Mouse (Mus musculus) kidney, postnatal 25 days (tissue): ENCODE data around the gene Olfr38.

Experiments used
- DNase-seq, 2 experiments: peaks; one replicate each; pipeline ENCODE4 v3.0.0; 2021; ENCODE audit warnings: mixed read lengths in 2 of 2

Gene Olfr38

DNA sequence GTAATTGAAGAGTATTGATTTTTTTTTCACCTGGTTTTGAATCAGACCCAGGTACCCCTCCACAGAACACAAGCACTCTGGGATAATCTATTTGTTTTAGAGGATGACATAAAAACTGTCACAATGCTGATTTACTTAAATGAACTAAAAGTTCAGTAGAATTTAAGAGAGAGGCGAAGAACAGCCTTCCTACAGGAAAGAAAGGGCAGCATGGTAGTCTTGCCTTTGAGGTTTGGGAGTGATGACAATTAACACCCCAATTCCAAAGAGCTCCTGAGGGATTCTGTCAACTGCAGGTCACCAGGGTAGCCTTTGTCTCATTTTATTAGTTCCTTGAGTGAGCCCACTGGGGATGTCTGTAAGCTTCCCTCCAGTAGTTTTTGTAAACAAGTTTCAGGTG, at the start of gene Olfr38:
Gene Olfr38, plus strand, starts transcription at position 301 of the 400 bp plus-strand sequence.
- DNase-seq, result no peak

DNA sequence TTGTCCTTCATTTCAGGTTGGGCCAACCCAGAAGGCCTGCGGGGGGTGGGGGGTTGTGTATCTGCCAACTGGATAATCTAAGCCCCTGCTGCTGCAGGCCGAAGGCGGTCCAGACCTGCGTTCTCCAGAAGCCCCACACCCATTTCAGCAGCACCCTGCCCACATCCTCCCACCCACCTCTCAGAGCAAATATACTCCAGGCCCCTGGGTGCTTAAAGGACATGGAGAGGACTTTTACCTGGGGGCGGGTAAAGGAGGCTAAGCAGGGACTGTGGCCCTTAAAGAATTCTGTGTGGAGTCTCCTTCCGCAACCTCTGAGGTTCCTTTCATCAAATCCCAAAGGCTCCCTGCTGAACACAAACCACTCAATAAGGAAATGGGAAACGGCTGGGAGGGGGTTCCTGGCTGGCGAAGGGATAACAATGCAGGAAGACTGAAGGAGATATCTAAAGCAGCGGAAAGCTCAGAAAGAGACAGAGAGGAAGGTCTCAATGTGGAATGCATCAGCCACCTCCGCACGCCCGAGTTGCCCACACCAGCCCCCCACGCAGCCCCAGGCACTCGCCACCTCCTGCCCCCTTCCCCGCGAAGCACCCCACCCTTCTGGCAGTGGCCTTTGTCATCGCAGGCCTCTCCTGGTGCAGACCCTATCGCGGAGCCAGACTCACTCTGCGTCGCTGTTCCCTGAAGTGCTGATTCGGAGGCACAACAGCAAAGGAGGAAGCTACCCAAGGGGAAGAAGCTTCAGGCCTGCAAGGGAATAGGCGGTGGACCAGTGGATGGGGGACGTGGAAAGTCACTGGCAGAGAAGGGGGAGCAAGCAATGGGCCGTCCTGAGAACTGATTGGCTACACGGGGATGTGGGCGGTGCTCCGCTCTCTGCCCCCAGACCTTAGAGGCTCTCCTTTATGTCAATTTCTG, 46.7 kb upstream of the Olfr38 start, which contains the start of gene Tcaf1:
Gene Tcaf1, minus strand, starts transcription at position 798 of the 921 bp plus-strand sequence.
- peak; percentile 76 to 85 for DNase-seq

DNA sequence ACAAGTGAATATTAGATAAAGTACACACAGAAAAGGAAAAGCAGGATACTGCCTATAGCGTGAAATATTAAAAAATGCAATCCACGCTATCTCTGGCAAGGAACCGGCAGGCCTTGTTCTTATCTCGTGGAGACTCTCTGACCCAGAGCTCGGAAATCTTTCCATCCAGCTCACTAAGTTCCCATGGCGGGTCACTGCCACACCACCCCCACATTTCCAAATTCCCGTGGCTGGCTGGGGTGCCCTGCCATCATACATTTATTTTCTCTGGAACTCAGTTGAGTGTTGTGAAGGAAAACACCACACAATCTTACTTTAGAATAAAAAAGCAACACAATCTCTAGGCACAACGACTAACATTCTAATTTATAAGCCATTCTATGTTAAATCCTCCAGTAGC, 41.5 kb upstream of the Olfr38 start:
- no peak for DNase-seq

DNA sequence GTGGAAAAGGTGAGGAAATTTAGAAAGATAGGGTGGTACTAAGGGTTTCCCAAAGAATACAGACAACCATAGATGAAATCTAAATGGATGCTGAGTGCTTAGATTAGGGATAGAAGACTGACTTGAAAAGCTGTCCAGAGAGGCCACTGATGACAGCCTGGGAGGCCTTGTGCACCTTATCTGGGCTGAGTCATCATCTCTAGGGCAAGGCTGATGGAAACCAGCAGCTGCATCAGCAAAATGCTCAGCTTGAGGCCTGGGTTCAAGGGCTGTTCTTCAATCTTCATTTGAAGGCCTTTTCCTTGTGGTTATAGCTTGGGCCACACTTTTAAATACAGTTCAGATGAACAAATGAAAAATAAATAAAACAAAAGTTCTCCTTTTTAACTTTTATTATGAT, 38.2 kb upstream of the Olfr38 start:
- no peak for DNase-seq

DNA sequence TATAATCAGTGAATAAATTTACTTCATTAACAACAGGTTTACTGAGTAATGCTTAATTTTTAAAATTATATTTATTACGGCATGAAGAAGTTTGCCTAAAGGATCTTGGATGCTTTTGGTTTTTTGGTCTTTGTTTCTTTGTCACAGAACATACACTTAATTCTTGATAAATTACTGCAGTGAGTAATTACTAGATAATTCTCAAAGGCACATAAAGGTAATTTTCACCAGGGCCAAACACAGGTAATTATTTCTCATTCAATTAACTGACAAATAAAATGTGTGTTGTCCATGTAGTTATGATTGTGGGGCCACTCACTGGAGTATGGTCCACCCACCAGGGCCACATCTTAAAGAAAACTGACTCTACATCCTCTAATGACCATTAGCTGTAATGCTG, 17.1 kb upstream of the Olfr38 start, which contains the start of gene Olfr453:
Gene Olfr453, plus strand, starts transcription at position 301 of the 400 bp plus-strand sequence.
- no peak for DNase-seq

DNA sequence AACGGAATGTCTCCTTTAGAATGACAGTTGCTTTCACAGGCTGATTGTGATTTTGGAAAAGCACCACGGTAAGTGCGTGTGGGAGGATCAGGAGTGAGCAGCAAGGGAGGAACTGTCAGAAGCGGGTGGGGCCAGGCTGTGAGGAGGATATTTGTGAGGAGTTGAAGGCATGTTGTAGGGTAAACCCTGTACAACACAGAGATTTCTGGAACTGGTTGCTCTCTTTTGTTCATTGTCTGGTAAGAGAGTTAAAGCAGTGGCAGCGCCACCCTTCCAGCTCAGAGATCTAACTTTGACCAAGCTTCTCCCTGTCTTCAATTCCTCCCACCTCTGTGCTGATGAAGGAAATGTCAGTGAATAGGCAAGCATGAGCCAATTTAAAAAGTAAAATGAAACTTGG, 13.9 kb upstream of the Olfr38 start:
- no peak for DNase-seq

DNA sequence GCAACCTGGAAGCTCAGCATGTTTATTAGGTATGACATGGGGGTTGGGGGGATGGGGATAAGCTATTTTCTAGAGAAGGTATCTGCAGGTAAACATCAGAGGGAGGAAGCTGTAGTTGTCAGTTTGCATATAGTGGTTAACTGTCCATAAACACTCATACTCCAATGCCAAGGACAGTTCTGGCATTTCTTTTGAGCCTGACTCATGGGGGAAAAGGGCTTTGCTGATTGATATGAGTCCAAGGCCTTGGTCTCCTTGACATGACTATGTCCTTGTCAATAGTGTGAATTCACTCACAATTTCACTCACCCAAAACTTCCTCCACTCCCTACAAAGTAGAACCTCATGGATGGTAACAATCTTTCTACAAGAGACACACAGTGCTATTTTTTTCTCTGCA, 8.4 kb upstream of the Olfr38 start:
- DNase-seq, result no peak

DNA sequence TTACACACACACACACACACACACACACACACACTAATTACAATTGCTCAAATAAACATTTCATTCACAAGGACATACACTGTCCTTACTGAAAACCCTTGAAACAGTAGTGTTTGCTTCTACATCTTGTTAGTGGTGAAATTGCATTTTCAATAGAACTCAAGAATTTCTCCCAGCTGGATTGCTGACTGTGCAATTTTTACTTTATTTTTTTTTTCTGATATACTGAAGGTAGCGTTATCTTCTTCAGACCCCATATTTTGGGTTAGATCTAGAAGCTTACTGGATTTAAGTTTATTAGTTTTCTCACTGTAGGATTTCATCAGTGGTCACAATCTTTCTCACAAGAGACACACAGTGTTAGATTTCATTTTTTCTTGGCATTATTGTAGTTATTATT, 20.9 kb downstream of the Olfr38 start:
- no peak for DNase-seq

DNA sequence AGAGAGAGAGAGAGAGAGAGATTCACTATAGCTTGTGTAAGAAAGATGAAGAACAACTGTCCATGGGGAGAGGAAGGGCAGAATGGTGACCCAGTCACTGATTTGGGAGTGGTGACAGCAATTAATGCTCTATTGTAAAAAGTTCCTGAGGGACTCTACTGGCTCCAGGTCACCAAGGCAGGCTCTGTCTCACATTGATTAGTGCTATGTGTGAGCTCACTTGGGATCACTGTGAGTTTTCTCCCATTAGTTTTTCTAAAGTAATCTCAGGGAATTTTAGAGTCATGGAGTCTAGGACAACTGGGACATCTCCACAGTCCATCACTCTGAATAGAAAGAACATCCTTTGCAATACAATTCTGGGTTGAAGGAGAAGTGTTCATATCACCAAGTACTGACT, 28.6 kb downstream of the Olfr38 start, which contains the start of gene Olfr452:
Gene Olfr452, plus strand, starts transcription at position 301 of the 400 bp plus-strand sequence.
- no peak for DNase-seq

DNA sequence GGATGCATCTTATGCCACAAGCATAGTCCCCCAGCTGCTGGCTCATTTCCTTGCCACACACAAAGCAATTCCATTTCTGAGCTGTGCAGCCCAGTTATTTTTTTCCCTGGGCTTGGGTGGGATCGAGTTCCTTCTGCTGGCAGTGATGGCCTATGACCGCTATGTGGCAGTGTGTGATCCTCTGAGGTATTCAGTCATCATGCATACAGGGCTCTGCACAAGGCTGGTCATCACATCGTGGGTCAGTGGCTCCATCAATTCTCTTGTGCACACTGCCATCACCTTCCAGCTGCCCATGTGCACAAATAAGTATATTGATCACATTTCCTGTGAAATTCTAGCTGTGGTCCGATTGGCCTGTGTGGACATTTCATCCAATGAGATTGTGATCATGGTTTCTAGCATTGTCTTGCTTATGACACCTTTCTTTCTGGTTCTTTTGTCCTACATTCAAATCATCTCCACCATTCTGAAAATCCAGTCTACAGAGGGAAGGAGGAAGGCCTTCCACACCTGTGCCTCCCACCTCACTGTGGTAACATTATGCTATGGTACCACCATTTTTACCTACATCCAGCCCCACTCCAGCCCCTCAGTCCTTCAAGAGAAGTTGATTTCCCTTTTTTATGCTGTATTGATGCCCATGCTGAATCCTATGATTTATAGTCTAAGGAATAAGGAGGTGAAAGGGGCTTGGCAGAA, 34.2 kb downstream of the Olfr38 start:
- no peak for DNase-seq

DNA sequence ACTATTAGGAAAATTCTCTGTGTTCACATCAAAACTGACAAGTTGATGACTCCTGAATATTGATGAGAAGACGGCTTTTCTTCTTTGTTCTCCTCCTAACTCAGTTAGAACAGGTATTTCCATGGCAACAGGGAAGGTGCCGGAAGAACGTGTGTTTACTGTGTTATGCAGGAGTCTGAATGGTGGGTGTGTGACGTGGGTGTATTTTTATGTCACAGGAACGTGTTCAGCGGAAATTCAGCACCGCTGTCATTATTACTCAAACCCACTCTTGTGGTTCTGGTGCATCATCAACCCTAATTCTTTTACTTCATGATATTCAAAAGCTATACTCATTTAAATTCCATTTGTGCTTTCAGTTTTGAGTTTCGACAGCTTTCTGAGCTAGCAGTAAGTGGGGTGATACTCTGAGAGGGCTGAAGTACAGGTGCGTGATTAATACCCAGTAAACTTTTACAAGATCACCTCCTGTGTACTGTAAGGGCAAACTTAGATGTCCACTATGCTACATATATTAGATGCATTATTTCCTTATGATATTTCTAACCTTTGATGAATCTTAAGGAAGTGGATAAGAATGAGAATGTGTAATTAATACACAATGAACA, 34.8 kb downstream of the Olfr38 start:
- no peak for DNase-seq

DNA sequence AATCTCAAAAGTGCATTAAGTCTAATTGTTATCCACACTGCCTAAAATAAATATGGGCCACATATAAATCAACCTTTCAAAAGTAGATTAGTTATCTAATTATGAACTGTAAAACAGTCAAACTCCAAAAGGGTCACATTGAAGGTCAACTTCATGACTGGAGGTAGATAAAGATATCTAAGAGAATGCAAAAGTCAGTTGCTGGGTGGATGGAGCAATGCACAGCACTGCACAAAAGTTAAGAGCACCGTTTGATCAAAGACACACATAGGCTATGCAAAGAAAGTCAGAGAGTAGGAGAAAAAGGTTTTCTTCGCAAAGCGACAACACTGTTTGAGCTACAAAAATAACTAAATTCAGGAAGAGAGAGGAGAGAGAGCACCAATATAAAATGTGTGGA, 38.8 kb downstream of the Olfr38 start:
- DNase-seq, result no peak

DNA sequence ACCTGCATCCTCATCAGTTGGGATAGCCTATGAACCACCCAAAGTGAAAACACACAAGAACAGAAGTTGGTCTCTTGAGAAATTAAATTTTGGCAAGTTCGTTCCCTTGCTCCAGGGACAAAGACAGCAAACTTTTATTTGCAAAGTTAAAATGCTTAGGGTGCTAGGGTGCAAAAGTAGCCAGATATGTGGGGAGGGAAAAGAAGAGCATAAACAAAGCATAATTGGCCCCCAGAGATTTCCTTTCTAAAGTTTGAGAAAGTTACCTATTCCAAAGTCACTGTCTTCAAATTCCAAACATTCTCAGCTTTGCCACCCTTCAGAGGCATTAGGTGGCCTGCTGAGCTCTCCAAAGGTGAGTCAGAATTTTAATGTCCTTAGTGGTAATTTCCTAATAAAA, 55.4 kb downstream of the Olfr38 start, which contains the start of gene Olfr450:
Gene Olfr450, plus strand, starts transcription at position 301 of the 400 bp plus-strand sequence.
- no peak for DNase-seq
